Mouse (Mus musculus): ENCODE measurements around the gene Hoxc8.

DNA sequence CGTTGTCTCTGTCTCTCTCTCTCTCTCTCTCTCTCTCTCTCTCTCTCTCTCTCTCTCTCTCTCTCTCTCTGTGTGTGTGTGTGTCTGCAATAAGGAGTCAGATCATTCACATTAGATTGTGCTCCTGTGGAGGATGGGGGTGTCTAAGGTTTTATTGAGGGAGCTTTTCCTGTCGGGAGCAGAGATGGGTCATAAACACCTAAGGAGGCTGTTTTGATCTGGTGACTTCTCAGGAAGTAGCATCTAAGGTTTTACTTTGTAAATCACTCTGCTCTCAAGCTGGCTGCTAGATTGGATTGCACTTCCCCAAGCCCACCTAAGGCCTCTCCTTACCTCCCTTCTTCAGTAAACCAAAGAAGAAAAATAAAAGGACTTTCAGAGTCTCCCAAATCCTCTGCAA lies 33.7 kb downstream of the Hoxc8 start:
- TF ChIP-seq POLR2A (IDR thresholded peaks at IDR 0.05; ENCODE audit: extremely low read depth, insufficient read depth, low read length) (no peak), CTCF (IDR thresholded peaks at IDR 0.05; ENCODE audit: extremely low read depth, insufficient read depth, low read length) (no peak)
